Mouse (Mus musculus): Measurements from ENCODE around the gene Sim1. TPM values are rescaled to one million over a fixed set of nuclear protein-coding genes. Genes with fewer than 3 reads are reported as not detected.

Sim1 gene
- polyA plus RNA-seq, 1 experiment = not detected

DNA sequence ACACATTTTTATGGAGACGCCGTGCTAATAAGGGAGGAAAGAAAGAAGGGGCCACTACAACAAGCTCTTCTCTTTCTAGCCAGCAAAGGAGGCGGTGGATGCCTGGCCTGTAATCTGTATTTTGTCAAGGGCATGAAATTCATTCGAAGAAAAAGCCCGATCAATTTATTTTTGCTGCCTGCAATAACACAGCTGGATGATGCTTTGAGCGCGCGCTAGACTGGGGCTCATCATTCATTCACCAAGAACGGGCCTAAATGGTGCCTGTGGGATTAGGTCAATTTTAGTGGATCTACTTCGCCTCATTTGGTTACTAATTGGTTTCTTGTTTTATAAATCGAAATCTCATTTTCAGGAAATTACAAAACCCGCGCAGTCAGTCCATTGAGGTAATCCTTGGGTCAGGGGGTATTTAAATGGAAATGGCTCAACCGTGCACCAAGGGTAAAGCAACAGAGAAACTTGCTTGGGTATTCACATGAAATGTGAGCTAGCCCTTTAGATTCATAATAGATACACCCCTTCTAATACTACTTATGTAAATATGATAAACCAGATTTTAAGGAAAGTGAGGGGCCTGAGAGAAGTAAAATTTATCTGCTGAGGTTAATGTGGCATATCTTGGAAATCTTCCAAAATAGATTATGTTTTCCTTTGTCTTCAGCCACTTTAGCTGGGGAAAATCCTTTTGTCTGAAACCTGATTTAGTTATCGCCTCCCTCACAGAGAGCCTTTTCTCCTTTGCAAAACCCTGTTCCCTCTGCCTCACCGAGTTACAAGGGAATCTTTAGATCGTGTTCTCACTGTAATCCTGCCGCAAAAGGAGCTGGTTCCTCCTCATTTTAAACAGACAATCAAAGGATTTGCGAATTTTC, 7.3 kb downstream of the Sim1 start:
- 11% methylated on average over 19 of the region's 19 CpGs for WGBS
- TF ChIP-seq CTCF (IDR thresholded peaks at IDR 0.05; ENCODE audit: borderline replicate concordance, control insufficient read depth, extremely low read depth, insufficient read depth, low read length, poor library complexity) = no peak
- no peak for TF ChIP-seq POLR2A (IDR thresholded peaks at IDR 0.05; ENCODE audit: control insufficient read depth, extremely low read depth, insufficient read depth, low read length, poor library complexity)
- Histone ChIP-seq H3K27ac (ENCODE audit: control insufficient read depth, insufficient read depth, low read length) (no peak overlapping the region), H3K4me1 (replicated peaks; ENCODE audit: control insufficient read depth, insufficient read depth, low read length) (no peaks in the 10 kb centered on the region), H3K36me3 (ENCODE audit: control insufficient read depth, insufficient read depth, low read length) (no peaks in the 10 kb centered on the region), H3K27me3 (ENCODE audit: control insufficient read depth, insufficient read depth, low read length) (peaks cover 37% of the 10 kb centered on the region), H3K4me3 (ENCODE audit: control insufficient read depth, insufficient read depth, low read length) (no peak overlapping the region)
- DNase-seq = no peak

DNA sequence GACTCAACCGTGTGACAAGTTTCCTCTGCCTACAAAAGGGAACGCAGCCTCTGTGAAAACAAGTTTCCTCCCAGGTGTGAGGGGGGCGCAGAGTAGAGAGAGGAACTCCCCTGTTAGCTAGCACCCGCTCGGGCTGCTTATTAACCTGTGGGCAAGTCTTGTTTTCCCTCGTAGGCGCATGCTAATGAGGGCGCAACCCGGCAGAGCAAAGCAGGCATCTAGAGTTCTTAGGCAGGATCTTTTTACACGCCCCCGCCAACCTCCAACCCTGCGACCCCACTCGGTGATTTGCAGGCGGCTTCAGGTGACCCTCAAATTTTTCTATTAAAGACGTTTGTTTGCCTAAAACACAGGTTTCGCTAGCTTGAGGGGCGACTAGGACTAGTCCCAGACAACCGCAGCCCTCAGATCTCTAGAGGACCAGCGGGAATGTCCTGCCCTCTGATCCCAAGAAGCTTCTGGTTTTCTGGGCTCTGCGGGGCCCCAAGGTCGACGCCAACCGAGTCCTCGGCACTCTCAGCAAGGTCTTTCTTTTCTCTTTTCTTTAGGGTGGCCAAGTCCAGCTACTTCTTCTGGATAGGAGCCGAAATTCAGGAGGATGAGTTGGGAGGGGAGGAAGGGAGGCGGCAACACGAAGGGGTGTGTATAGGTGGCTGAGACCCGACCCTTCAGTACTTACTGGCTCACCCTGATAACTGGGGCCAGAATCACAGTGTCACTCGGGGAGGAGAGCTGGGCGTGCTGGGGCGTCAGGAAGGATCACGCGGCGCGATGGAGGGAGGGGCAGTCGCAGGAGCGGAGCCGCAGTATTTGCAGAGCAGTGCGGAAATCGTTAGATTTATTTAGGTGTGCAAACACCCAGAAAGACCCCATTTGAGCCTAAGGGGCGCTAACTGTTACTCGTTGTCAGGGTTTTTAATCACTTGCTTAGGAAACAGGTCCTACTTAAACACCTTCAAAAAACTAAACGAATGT, 8.5 kb downstream of the Sim1 start:
- Histone ChIP-seq H3K4me3 (ENCODE audit: control insufficient read depth, insufficient read depth, low read length) (no peak overlapping the region), H3K4me1 (replicated peaks; ENCODE audit: control insufficient read depth, insufficient read depth, low read length) (no peaks in the 10 kb centered on the region), H3K36me3 (ENCODE audit: control insufficient read depth, insufficient read depth, low read length) (no peaks in the 10 kb centered on the region), H3K27me3 (ENCODE audit: control insufficient read depth, insufficient read depth, low read length) (peaks cover 30% of the 10 kb centered on the region), H3K27ac (ENCODE audit: control insufficient read depth, insufficient read depth, low read length) (no peak overlapping the region)
- TF ChIP-seq CTCF (IDR thresholded peaks at IDR 0.05; ENCODE audit: borderline replicate concordance, control insufficient read depth, extremely low read depth, insufficient read depth, low read length, poor library complexity) (no peak), POLR2A (IDR thresholded peaks at IDR 0.05; ENCODE audit: control insufficient read depth, extremely low read depth, insufficient read depth, low read length, poor library complexity) (no peak)
- no peak for DNase-seq
- WGBS = 5% methylated on average over 43 of the region's 43 CpGs

DNA sequence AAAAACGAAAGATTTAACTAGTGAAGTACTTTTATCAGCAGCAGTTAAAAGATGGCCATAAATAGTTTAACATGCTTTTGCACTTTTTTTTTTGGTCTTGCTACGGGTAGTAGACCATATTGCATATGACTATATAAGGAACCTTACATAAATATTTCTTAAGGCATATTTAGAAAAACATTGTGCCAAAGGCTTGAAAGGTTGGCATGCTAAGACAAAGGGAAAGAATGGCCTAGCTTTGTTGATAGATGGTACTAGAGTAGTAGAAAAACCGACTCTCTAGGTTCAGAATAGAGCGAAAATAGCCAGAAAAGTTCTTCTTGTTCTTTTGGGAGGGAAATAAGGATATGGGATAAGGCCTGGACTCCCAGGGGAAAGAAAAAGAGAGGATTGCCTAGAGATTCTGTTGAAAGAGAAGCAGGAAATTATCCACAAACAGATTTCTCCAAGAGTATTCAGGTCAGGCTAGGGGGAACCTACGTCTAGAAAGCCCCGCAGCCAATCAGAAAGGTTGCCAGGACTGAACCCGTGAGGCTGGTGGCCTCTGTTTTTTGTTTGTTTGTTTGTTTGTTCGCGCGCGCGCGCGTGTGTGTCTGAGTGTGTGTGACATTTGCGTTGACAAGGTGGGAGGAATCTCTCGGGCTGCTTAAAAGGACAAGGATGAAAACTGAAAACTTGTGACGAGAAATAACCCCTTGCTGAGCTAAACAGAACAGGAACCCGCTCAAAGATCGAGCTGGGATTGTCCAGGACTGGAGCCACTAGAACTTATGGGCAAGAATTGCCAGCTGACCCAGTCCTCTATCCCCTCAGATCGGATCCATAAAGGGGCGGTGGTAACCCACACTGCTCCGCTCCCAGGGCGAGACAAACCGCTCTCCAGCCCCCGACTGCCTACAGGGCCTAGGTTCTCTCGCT, 9.6 kb downstream of the Sim1 start:
- TF ChIP-seq CTCF (IDR thresholded peaks at IDR 0.05; ENCODE audit: borderline replicate concordance, control insufficient read depth, extremely low read depth, insufficient read depth, low read length, poor library complexity) (no peak), POLR2A (IDR thresholded peaks at IDR 0.05; ENCODE audit: control insufficient read depth, extremely low read depth, insufficient read depth, low read length, poor library complexity) (no peak)
- H3K27me3 ChIP-seq (ENCODE audit: control insufficient read depth, insufficient read depth, low read length) = peaks cover 33% of the 10 kb centered on the region
- DNase-seq = no peak
- WGBS = 10% methylated on average over 26 of the region's 26 CpGs
- no peaks in the 10 kb centered on the region for H3K36me3 ChIP-seq (ENCODE audit: control insufficient read depth, insufficient read depth, low read length)
- H3K4me3 ChIP-seq (ENCODE audit: control insufficient read depth, insufficient read depth, low read length) = no peak overlapping the region
- no peaks in the 10 kb centered on the region for H3K4me1 ChIP-seq (replicated peaks; ENCODE audit: control insufficient read depth, insufficient read depth, low read length)
- no peak overlapping the region for H3K27ac ChIP-seq (ENCODE audit: control insufficient read depth, insufficient read depth, low read length)

DNA sequence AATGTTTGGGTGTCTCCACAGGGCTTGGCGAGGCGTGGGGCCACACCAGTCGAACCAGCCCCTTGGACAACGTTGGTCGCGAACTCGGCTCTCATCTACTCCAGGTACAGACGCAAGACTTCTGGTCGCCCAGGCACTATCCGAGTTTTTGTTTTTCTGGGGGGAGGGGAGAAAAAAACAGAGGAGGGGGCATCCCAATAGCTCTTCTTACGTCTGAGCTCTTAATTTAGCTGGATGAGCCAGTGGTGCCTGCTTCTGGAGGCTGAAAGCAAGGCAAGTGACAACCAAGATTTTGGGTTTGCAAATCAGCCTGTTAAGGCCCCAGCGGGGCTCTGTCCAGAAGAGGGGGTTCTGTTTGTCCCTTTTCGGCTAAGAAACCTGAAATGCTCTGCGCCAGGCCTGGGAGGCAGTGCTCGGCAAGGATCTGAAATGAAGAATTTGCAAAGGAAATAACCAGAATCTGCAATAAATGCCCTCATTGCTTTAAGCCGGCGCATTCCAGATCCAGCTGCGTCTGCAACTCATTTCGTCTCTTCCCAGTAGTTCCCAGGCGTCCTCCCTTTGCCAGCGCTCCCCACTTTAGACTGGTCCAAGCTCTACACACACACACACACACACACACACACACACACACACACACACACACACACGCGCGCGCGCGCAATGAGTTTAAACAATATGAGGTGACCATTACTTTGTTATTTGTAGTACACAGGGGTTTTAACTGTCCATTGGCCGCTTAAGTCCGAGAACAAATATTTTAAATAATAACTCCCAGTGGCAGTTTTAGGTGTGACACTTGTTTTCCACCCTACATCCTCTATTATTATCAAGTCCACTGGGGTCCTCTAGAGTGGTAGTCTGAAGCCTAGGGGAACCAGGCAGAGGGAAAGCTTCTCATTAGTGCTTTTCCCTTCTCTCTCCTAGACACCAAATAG, 10.5 kb downstream of the Sim1 start:
- no peak for DNase-seq
- 25% methylated on average over 29 of the region's 29 CpGs for WGBS
- no peaks in the 10 kb centered on the region for H3K4me1 ChIP-seq (replicated peaks; ENCODE audit: control insufficient read depth, insufficient read depth, low read length)
- TF ChIP-seq CTCF (IDR thresholded peaks at IDR 0.05; ENCODE audit: borderline replicate concordance, control insufficient read depth, extremely low read depth, insufficient read depth, low read length, poor library complexity) = no peak
- TF ChIP-seq POLR2A (IDR thresholded peaks at IDR 0.05; ENCODE audit: control insufficient read depth, extremely low read depth, insufficient read depth, low read length, poor library complexity) = no peak
- H3K27me3 ChIP-seq (ENCODE audit: control insufficient read depth, insufficient read depth, low read length) = peaks cover 36% of the 10 kb centered on the region
- no peak overlapping the region for H3K4me3 ChIP-seq (ENCODE audit: control insufficient read depth, insufficient read depth, low read length)
- H3K36me3 ChIP-seq (ENCODE audit: control insufficient read depth, insufficient read depth, low read length) = no peaks in the 10 kb centered on the region
- H3K27ac ChIP-seq (ENCODE audit: control insufficient read depth, insufficient read depth, low read length) = no peak overlapping the region

- H3K27ac ChIP-seq (ENCODE audit: control insufficient read depth, insufficient read depth, low read length) = no peak overlapping the region
- TF ChIP-seq POLR2A (IDR thresholded peaks at IDR 0.05; ENCODE audit: control insufficient read depth, extremely low read depth, insufficient read depth, low read length, poor library complexity) = no peak
- TF ChIP-seq CTCF (IDR thresholded peaks at IDR 0.05; ENCODE audit: borderline replicate concordance, control insufficient read depth, extremely low read depth, insufficient read depth, low read length, poor library complexity) = no peak
- peaks cover 6% of the 10 kb centered on the region for H3K27me3 ChIP-seq (ENCODE audit: control insufficient read depth, insufficient read depth, low read length)
- no peaks in the 10 kb centered on the region for H3K36me3 ChIP-seq (ENCODE audit: control insufficient read depth, insufficient read depth, low read length)
- no peak for DNase-seq
- WGBS = 6% methylated on average over 16 of the region's 16 CpGs
- H3K4me3 ChIP-seq (ENCODE audit: control insufficient read depth, insufficient read depth, low read length) = no peak overlapping the region
- H3K4me1 ChIP-seq (replicated peaks; ENCODE audit: control insufficient read depth, insufficient read depth, low read length) = no peaks in the 10 kb centered on the region
Observed at GRCm38 (mm10) chr10:50910400-50910799, 15.8 kb downstream of the Sim1 start.
